Mouse (Mus musculus): ENCODE data around the gene Olfr958. TPM values are rescaled to one million over a fixed set of nuclear protein-coding genes. Genes with fewer than 3 reads are reported as not detected.

Olfr958 gene
- polyA plus RNA-seq (2017; shearing (Covaris generic)), result not detected

DNA sequence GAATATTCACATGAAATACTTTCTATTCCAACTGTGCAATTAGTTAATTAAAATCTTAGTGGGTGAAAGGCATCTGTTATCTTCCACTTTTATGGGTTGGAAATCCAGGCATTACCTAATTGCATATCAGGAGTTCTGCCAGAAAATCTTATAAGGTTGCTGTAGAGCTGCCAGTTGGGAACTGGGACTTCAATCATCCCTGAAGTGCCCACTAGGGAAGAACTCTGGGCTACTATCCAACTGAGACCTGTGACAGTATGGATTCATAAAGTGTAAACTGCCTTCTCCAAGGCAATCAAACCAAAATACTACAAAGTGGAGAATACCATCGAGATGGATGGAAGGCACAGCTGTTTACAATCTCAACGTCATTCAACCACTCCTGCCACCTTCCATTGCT lies at the start of gene Olfr958:
TSS of gene Olfr958 (minus strand) at position 109 of the 400 bp plus-strand sequence.
- ATAC-seq, result no peak

DNA sequence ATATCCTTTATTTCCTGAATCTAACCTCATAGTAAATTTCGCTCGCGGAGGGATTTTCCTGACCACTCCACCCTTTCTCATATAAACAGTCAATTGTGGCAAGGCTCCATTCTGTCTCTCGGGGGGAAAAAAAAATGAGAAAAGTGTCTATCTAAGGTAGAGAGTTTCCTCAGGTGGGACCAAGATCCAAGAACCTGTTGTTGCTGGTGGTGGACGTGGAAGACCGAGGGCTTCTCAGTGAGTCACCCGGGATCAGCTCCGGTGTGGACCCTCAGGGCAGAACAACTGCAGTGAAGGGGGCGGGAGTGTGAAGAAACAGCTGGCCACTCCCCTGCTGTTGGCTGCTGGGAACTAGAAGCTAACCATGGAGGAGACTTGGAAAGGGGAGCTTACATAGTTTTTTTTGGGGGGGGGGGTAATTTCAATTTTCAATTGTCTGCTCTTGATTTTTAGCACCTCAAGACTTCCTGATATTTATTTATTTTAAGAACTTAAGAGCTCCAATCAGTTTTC lies 49.5 kb upstream of the Olfr958 start:
- ATAC-seq, result no peak

DNA sequence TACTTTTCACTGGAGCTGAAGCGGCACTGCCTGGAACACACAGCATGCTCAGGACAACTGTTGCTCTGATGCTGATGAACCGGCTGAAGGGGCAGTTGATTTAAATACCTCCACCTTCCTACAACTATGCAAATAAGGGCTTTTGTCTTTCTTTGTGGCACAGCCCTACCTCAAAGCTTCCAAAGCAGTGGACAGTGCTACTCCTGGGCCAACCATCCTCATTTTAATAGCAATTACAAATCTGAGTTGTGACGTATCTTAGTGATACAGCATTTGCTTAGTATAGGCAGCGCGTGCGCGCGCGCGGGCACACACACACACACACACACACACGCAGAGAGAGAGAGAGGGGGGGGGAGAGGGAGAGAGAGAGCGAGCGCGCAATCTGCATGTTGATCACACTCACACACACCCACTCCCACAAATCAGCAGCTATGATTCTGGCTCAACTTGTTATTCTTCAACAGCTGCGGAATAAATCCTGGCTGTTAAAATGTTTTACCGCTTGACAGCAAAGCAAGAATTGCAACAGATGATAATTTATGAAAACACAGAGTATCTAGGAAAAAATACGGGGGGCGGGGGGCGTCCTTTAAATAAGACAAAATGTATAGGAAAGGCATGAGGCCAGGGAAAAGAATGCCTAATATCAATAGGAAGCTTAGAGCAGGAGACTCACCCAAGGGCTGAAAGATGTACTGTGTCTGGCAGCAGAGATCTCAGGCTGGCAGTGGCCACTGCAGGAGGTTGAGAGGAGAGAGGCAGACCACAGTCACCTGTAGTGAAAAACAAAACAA lies 48.9 kb upstream of the Olfr958 start:
- no peak for ATAC-seq

DNA sequence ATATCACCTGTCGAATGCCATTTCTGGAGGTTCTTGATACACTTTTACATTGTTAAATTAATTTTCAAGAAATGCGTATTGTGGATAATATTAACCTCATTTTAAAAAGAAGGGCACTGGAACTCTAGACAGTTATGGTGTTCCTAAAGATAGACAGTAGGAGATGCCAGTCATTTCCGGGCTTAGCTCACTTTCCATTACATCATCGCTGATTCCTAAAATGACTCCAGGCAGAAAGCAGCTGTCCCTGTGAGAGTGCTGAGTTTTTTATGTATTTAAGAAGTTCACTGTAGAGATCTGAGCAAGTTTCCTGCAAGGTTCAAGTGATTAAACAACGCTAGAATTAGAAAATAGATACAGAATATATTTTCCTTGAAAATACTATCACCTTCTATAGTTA lies 23.2 kb upstream of the Olfr958 start:
- no peak for ATAC-seq

DNA sequence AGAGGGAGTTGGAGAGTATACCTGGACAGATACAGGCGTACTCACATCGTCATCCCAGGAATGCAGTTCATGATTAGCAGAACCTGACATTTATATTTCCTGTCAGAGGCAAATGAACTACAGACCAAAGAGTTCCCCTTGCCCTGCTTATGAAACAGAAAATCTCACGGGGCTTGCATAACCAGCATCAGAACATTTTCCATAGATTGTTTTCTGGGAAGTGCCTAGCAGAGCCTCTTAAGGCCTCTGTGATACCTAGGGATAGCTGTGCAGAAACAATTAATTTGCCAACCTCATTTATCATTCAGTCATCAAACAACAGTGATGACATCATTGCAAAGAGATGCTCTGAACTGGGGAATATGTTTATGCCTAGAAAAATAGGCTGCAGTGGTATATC lies 21.6 kb upstream of the Olfr958 start, which contains the start of gene Olfr959:
TSS of gene Olfr959 (minus strand) at position 101 of the 400 bp plus-strand sequence.
- no peak for ATAC-seq

DNA sequence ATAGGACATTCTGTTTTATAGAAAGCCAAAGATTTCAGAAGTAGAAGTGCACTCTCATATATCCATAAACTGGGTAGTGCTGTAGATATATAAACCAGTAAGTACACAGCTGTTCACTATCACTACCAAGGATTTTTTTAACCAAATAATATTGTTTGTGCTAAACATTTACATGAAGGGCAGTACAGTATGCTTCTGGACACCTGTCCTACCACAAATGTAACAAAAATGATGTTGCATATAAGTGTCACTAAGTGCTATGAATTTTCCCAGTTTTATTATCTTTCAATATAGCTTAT lies 4.4 kb upstream of the Olfr958 start:
- no peak for ATAC-seq

DNA sequence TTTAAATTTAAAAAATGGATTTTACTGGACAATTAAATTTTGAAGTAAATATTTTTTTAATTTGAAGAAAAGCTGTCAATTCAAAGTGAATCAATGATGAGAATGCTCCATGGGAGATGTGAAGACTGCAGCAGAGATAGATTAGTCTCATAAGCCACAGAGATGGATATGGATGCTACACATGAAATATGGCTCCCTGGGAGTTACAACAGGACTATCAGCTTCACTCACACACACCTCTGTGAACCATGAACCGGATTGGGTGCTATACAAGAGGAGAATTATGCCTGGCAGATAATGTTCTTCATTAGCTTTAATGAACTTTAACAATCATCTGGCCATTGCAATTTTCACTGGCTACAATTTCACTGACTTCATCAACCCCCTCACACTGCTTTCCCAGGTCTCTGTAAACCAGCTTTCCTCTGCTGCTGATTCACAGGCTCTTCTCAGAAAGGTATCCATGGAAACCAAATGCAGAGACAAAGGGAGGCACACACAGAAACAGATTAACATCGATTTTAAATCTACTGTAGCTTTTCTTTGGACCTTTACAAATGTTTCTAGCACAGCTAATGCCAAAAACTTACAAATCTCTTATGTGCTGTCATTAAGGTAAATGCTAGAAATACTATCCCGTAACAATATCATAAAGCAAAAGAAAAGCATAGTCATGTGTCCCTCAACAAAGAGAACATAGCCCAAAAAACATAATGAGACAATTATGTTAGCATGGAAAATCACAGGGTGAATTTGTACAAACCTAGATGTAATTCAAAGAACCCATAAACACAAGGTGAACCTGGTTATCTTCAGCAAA lies 3.9 kb upstream of the Olfr958 start:
- no peak for ATAC-seq

DNA sequence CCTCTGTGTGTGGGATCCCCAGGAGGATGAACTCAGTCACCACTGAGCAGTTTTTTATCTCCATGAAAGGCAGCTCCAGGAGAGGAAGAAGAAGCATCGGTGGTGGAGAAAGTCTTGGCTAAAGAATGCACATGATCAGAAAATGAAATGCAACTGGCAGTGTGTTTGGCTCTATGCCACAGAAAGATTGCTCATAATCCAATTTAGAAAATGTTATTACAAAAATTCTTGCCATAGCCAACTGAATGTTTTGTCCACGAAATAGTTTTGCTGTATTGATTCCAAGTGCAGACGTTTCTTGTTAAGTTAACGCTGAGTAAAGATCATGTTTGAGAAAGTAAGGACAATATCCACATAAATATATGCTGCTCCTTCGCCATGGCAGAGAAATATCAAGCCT lies 3.0 kb downstream of the Olfr958 start:
- no peak for ATAC-seq

DNA sequence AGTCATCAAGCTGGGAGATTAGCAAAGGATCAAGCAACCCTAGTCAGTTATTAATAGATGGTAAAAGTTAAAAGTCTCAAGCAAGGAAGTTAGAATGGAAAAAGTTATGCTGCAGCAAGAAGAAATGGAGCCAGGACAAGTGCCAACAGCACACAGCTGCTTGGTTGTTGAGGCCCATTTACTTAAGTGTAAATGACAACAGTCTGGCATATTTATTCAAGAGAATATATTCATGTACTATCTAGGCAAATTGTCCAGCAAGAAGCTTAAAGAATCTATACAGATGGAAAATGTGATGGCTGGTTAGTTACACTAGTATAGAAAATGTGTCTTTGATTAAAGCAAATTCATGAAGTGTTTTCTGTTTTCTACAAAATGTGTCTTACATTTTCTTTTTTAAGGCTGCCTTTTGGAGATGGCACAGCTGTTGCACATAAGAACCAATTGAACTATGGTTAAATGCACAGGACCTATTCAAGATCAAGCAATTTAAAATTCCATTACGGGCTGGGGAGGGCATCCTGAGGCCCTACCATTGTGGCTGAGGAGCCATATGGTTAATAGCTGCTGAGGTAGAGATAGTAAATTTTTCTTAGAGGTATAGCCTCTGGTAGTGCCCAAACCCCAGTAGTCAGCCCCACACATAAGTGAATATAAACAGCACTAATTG lies 30.1 kb downstream of the Olfr958 start:
- ATAC-seq, result no peak

DNA sequence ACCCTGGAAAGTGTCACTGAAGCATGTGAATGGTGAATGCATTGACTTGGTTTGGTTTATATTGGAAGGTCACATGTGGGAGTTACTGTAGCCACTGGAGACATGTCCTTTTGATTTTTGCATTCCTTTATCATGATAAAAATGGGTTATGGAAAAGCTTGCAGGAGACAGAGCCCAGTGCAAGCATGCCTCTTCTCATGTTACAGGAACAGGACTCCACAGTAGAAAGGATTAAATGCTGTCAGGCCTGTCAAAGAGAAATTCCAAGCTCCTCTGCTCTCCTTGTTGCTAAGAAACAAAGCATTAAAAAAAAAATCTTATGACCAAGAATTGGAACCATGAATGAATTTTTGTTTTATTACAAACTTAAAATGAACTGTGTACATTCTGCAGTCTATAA lies 35.3 kb downstream of the Olfr958 start:
- no peak for ATAC-seq

DNA sequence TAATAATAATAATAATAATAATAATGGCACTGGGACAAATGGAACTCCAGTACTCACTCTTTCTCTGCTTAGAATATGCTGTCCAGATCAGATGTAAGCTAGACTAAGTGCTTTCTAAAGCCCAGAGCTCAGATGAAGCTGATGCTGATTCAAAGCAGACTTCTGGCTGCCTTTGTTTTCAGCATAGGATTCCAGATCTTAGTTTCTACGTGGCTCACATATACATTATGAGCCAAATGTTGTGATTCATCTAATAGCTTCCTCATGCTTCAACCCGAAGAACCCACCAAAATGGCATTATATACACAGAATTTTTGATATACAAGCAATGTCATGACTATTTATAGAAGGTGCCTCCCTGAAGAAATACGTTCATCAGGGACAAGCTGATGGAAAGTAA lies 38.3 kb downstream of the Olfr958 start, which contains the start of gene Olfr957:
TSS of gene Olfr957 (minus strand) at position 279 of the 400 bp plus-strand sequence.
- ATAC-seq, result no peak

DNA sequence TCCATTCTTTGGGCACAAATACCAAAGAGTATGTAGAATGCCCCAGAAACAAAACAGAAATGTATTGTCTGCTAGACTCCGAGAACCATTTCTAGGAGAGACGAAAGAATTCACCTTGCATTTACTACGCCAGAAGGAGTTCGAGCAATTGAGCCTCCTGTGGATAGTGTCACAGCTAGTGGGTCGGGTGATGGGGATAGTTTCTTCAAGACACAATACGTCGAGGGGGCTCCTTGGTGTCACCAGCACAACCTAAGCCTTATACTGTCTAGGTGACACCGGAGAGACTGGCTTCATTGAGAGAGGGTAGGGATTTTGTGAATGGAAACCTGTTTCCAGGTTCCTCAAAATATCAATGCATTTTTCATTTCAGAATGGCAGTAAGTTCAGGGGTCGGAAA lies 44.4 kb downstream of the Olfr958 start:
- no peak for ATAC-seq

DNA sequence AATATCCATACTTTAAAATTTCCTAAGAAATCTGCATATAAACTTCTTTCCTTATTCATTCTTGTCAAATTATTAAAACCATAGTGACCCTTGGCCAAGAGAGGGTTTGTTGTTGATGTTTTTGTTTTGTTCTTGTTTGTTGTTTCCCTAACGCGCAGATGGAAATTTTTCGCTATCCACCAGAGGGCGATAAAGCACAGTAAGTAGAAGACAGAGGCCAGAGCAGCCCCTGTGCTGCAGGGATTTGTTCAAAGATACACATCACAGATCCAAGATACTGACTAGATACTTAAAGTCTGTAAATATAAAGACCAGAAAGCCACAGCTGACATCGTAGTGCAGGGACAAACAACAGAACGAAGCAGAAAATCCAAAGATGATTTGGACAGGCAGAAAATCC lies 44.9 kb downstream of the Olfr958 start:
- ATAC-seq, result no peak

Other genes with a start within 250 kb of the Olfr958 start
- gene Olfr948, start 228.0 kb downstream of the Olfr958 start, polyA plus RNA-seq (2017; shearing (Covaris generic)), result not detected
- gene Olfr951, start 166.6 kb downstream of the Olfr958 start, polyA plus RNA-seq (2017; shearing (Covaris generic)), result not detected
- not detected for gene Olfr952, start 126.9 kb downstream of the Olfr958 start, polyA plus RNA-seq (2017; shearing (Covaris generic))
- gene Olfr954, start 97.4 kb downstream of the Olfr958 start, polyA plus RNA-seq (2017; shearing (Covaris generic)), result not detected
- not detected for gene Olfr955, start 82.1 kb downstream of the Olfr958 start, polyA plus RNA-seq (2017; shearing (Covaris generic))
- not detected for gene Olfr44, start 60.1 kb downstream of the Olfr958 start, polyA plus RNA-seq (2017; shearing (Covaris generic))
- gene Olfr957, start 38.2 kb downstream of the Olfr958 start, polyA plus RNA-seq (2017; shearing (Covaris generic)), result not detected
- not detected for gene Olfr959, start 21.5 kb upstream of the Olfr958 start, polyA plus RNA-seq (2017; shearing (Covaris generic))
- gene AW551984, start 50.3 kb upstream of the Olfr958 start, polyA plus RNA-seq (2017; shearing (Covaris generic)), result not detected
- not detected for gene Olfr148, start 56.6 kb upstream of the Olfr958 start, polyA plus RNA-seq (2017; shearing (Covaris generic))
- gene Olfr960, start 67.3 kb upstream of the Olfr958 start, polyA plus RNA-seq (2017; shearing (Covaris generic)), result not detected
- gene Olfr961, start 91.0 kb upstream of the Olfr958 start, polyA plus RNA-seq (2017; shearing (Covaris generic)), result not detected
- not detected for gene Olfr963, start 113.2 kb upstream of the Olfr958 start, polyA plus RNA-seq (2017; shearing (Covaris generic))
- not detected for gene Olfr149, start 153.1 kb upstream of the Olfr958 start, polyA plus RNA-seq (2017; shearing (Covaris generic))
- gene Olfr965, start 157.3 kb upstream of the Olfr958 start, polyA plus RNA-seq (2017; shearing (Covaris generic)), result not detected
- gene Olfr150, start 176.9 kb upstream of the Olfr958 start, polyA plus RNA-seq (2017; shearing (Covaris generic)), result not detected
- not detected for gene Olfr967, start 192.2 kb upstream of the Olfr958 start, polyA plus RNA-seq (2017; shearing (Covaris generic))
- gene Olfr968, start 229.2 kb upstream of the Olfr958 start, polyA plus RNA-seq (2017; shearing (Covaris generic)), result not detected
- gene Olfr969, start 236.9 kb upstream of the Olfr958 start, polyA plus RNA-seq (2017; shearing (Covaris generic)), result not detected

Data from inflammation-experienced regulatory T-cells, adult 6 months (primary cell).